Comparison of ENCODE assay signal across 9 mouse cellular contexts in the genomic region with DNA sequence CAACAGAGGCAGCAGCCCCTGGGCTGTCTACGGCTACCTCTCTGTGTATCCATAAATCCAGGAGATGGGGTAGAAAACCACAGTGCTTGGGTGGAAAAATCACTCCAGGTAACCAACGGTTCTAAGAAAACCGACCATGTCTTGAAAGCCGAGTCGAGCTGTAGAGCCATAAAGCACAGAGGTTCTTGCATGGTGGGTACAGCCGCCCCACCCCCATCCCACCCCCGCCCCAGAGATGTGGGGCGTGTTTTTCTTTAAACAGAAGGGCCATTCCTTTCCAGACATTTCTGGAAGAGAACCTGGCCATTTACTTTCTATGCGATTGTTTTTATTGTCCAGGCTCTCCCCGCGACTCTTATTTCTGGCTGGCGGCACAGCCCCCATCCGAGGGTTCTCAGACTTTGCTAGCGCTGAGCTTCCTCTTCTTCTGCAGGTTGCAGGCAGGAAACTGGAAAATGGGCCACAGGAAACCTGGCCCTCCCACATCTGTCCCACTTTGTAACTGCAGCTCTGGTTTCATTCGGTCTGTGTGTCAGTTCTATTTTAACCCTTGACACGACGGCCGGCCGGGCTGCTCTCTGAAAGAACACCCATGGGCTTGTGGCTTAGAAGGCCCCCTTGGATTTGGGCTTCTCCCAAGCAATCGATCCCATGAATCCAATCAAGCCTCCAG. TPM values are rescaled to one million over a fixed set of nuclear protein-coding genes. Genes with fewer than 3 reads are reported as not detected.
DNase-seq lines count a peak whose midpoint lies in the region; ATAC-seq and TF ChIP-seq lines count a peak whose summit lies in the region.
"Had no signal": no experiment of that assay in that cellular context is flagged by ENCODE, and none has a peak within 500 bp of the region (broad histone marks: within the 10 kb centered on the region; RNA-seq: fewer than 3 reads in every experiment).

No protein-coding gene starts in this region.

- H3K9me3 ChIP-seq in hindbrain, embryonic 10.5 days, result no peaks in the 10 kb centered on the region
- no peaks in the 10 kb centered on the region for H3K9me3 ChIP-seq in hindbrain, embryonic 16.5 days (ENCODE audit: control insufficient read depth, low read length)
- H3K9me3 ChIP-seq in hindbrain, postnatal 0 days (ENCODE audit: low read length), result no peaks in the 10 kb centered on the region
- no peaks in the 10 kb centered on the region for H3K9me3 ChIP-seq in midbrain, embryonic 11.5 days (ENCODE audit: control insufficient read depth, low read length)

- no peak for TF ChIP-seq CTCF in hindbrain, postnatal 0 days (IDR thresholded peaks at IDR 0.05; ENCODE audit: low read depth)

- no peak overlapping the region for H3K9ac ChIP-seq in hindbrain, embryonic 16.5 days (ENCODE audit: low read depth, low read length)
- no peak overlapping the region for H3K9ac ChIP-seq in hindbrain, postnatal 0 days (replicated peaks; ENCODE audit: low read length)
- no peak overlapping the region for H3K9ac ChIP-seq in midbrain, embryonic 11.5 days (ENCODE audit: low read length)

- peaks cover 32% of the 10 kb centered on the region for H3K4me1 ChIP-seq in hindbrain, embryonic 10.5 days (replicated peaks)
- H3K4me1 ChIP-seq in hindbrain, embryonic 16.5 days (ENCODE audit: control insufficient read depth, insufficient read depth, low read depth, low read length), result peaks cover 3% of the 10 kb centered on the region
- peaks cover 34% of the 10 kb centered on the region for H3K4me1 ChIP-seq in brown adipose tissue, adult 24 weeks (ENCODE audit: control insufficient read depth, insufficient read depth, insufficient read length, low read length)
- 0 out of 2 replicates have a peak, but pooled peaks cover 7% of the 10 kb centered on the region for H3K4me1 ChIP-seq in hindbrain, postnatal 0 days (ENCODE audit: insufficient read depth, low read length)
- H3K4me1 ChIP-seq in midbrain, embryonic 11.5 days (ENCODE audit: control insufficient read depth, insufficient read depth, low read length), result no peaks in the 10 kb centered on the region; the same call in 1 of the 2 replicates

- H3K36me3 ChIP-seq in hindbrain, embryonic 10.5 days, result no peaks in the 10 kb centered on the region
- H3K36me3 ChIP-seq in hindbrain, embryonic 16.5 days (ENCODE audit: control insufficient read depth, insufficient read depth, low read length), result no peaks in the 10 kb centered on the region
- no peaks in the 10 kb centered on the region for H3K36me3 ChIP-seq in hindbrain, postnatal 0 days (ENCODE audit: insufficient read depth, low read length)
- H3K36me3 ChIP-seq in midbrain, embryonic 11.5 days (ENCODE audit: control insufficient read depth, insufficient read depth, low read length), result no peaks in the 10 kb centered on the region

- H3K4me3 ChIP-seq in hindbrain, embryonic 10.5 days, result no peak overlapping the region
- H3K4me3 ChIP-seq in hindbrain, embryonic 16.5 days (ENCODE audit: low read length), result no peak overlapping the region
- H3K4me3 ChIP-seq in brown adipose tissue, adult 24 weeks (ENCODE audit: insufficient read depth, low read depth, low read length), result peak overlapping the region; percentile 27
- H3K4me3 ChIP-seq in hindbrain, postnatal 0 days (ENCODE audit: low read length), result no peak overlapping the region
- H3K4me3 ChIP-seq in midbrain, embryonic 11.5 days (ENCODE audit: low read depth, low read length), result no peak overlapping the region

- no peak overlapping the region for H3K4me2 ChIP-seq in hindbrain, embryonic 16.5 days (ENCODE audit: low read length)
- H3K4me2 ChIP-seq in hindbrain, postnatal 0 days (ENCODE audit: low read depth, low read length), result no peak overlapping the region
- no peak overlapping the region for H3K4me2 ChIP-seq in midbrain, embryonic 11.5 days

- WGBS in hindbrain, embryonic 10.5 days, result 65% methylated on average over 20 of the region's 20 CpGs
- 71% methylated on average over 20 of the region's 20 CpGs for WGBS in hindbrain, embryonic 16.5 days
- 67% methylated on average over 20 of the region's 20 CpGs for WGBS in hindbrain, postnatal 0 days
- WGBS in midbrain, embryonic 11.5 days, result 76% methylated on average over 20 of the region's 20 CpGs

- H3K27me3 ChIP-seq in hindbrain, embryonic 10.5 days (ENCODE audit: insufficient read depth, poor library complexity, severe bottlenecking), result no peaks in the 10 kb centered on the region
- no peaks in the 10 kb centered on the region for H3K27me3 ChIP-seq in hindbrain, embryonic 16.5 days (replicated peaks; ENCODE audit: control insufficient read depth, insufficient read depth, low read length)
- H3K27me3 ChIP-seq in hindbrain, postnatal 0 days (ENCODE audit: insufficient read depth, low read length), result no peaks in the 10 kb centered on the region
- no peaks in the 10 kb centered on the region for H3K27me3 ChIP-seq in midbrain, embryonic 11.5 days (ENCODE audit: control insufficient read depth, insufficient read depth, low read length)

- no peak for ATAC-seq in hindbrain, embryonic 16.5 days
- no peak for ATAC-seq in hindbrain, postnatal 0 days
- no peak for ATAC-seq in midbrain, embryonic 11.5 days (ENCODE audit: low FRiP score)

- no peak overlapping the region for H3K27ac ChIP-seq in hindbrain, embryonic 10.5 days
- H3K27ac ChIP-seq in hindbrain, embryonic 16.5 days (ENCODE audit: low read depth, low read length), result no peak overlapping the region
- H3K27ac ChIP-seq in brown adipose tissue, adult 24 weeks (replicated peaks; ENCODE audit: low read depth, low read length), result peak overlapping the region; percentile 84
- peak overlapping the region; percentile 22; the same call in 1 of the 2 replicates for H3K27ac ChIP-seq in hindbrain, postnatal 0 days
- H3K27ac ChIP-seq in midbrain, embryonic 11.5 days (ENCODE audit: low read depth, low read length), result no peak overlapping the region; the same call in 1 of the 2 replicates

- peak; percentile 19 for DNase-seq in hindbrain, embryonic 10.5 days (ENCODE audit: low spot score)
- no peak for DNase-seq in hindbrain, postnatal 0 days (ENCODE audit: low spot score)
- DNase-seq in lung, postnatal 36 days, result peak; percentile 41
- no peak for DNase-seq in right cerebral cortex, adult 18-20 months
- DNase-seq in midbrain, embryonic 11.5 days (ENCODE audit: low spot score, missing footprints), result no peak
- DNase-seq in adrenal gland, postnatal 4 days (ENCODE audit: low spot score in 2 of 2), result no peak
- DNase-seq: cerebellum, postnatal 10 days had no signal

RNA-seq across cellular contexts. Expression of a gene that starts 16.3 kb away (rescaled TPM):
- polyA plus RNA-seq in hindbrain, embryonic 10.5 days (2016; fragmentation: Nextera tagmentation; extraction: Ambion mirVana), result 14.8 and 15.7 TPM in 2 replicates
- polyA plus RNA-seq in hindbrain, embryonic 16.5 days (2015; fragmentation: Nextera tagmentation; extraction: Ambion mirVana), result 4.1 and 8.8 TPM in 2 replicates
- polyA plus RNA-seq in brown adipose tissue, adult 24 weeks (2012; ENCODE audit: insufficient read depth, insufficient read length, missing spikeins), result 8.0 and 14.4 TPM in 2 replicates
- 7.6 and 9.5 TPM in 2 replicates for total RNA-seq in hindbrain, postnatal 0 days (2014; rRNA removed)
- polyA plus RNA-seq in hindbrain, postnatal 0 days (2015; fragmentation: Nextera tagmentation; extraction: Ambion mirVana), result 6.2 and 7.1 TPM in 2 replicates
- polyA plus RNA-seq in midbrain, embryonic 11.5 days (2014; fragmentation: Nextera tagmentation; extraction: Ambion mirVana), result 12.2 and 13.6 TPM in 2 replicates
- total RNA-seq in adrenal gland, postnatal 4 days (2021), result 10 to 100 TPM; 71.3 to 72.3 TPM

Comparison
In these comparisons a context has a peak if more than half of its experiments do, and no peak if none do; other contexts are left out.
1. DNase-seq: peak in hindbrain, embryonic 10.5 days (single experiment) and lung, postnatal 36 days (single experiment); none in hindbrain, postnatal 0 days (single experiment), right cerebral cortex, adult 18-20 months (single experiment), midbrain, embryonic 11.5 days (single experiment) and adrenal gland, postnatal 4 days (0 of 2).
2. H3K27ac ChIP-seq: peak in brown adipose tissue, adult 24 weeks (single experiment) and hindbrain, postnatal 0 days (single experiment); none in hindbrain, embryonic 10.5 days (single experiment), hindbrain, embryonic 16.5 days (single experiment) and midbrain, embryonic 11.5 days (single experiment).